Comparison of ENCODE assay signal across 8 mouse cellular contexts in genomic region chr10:128589464-128590192, GRCm38 (mm10). TPM values are rescaled to one million over a fixed set of nuclear protein-coding genes. Genes with fewer than 3 reads are reported as not detected.
DNase-seq lines count a peak whose midpoint lies in the region; ATAC-seq and TF ChIP-seq lines count a peak whose summit lies in the region.

TSS of gene Erbb3 (minus strand) at chr10:128589652.

- peaks cover 2% of the 10 kb centered on the region; the same call in 1 of the 2 replicates for H3K4me1 ChIP-seq in forebrain, embryonic 14.5 days (ENCODE audit: control insufficient read depth, insufficient read depth, low read length)
- H3K4me1 ChIP-seq in hindbrain, embryonic 15.5 days (replicated peaks): peaks cover 18% of the 10 kb centered on the region
- peaks cover 10% of the 10 kb centered on the region for H3K4me1 ChIP-seq in liver, adult 2 months (ENCODE audit: control insufficient read depth, insufficient read depth, low read length)
- peaks cover 4% of the 10 kb centered on the region; the same call in 1 of the 2 replicates for H3K4me1 ChIP-seq in midbrain, embryonic 16.5 days (ENCODE audit: control insufficient read depth, insufficient read depth, low read length)
- peaks cover 38% of the 10 kb centered on the region for H3K4me1 ChIP-seq in thymus, adult 2 months (replicated peaks; ENCODE audit: control insufficient read depth, insufficient read depth, low read length)

- H3K79me2 ChIP-seq in liver, adult 2 months (ENCODE audit: control insufficient read depth, insufficient read depth, low read length): peaks cover 14% of the 10 kb centered on the region; the same call in 1 of the 2 replicates

- H3K9me3 ChIP-seq in forebrain, embryonic 14.5 days (replicated peaks; ENCODE audit: control insufficient read depth, low read length): no peaks in the 10 kb centered on the region
- no peaks in the 10 kb centered on the region for H3K9me3 ChIP-seq in hindbrain, embryonic 15.5 days
- H3K9me3 ChIP-seq in midbrain, embryonic 16.5 days (replicated peaks; ENCODE audit: control insufficient read depth, low read length, poor library complexity, severe bottlenecking): no peaks in the 10 kb centered on the region

- 0 out of 2 replicates have a peak within 1 kb of the TSS, but pooled peaks have one; percentile 5 for H3K27ac ChIP-seq in forebrain, embryonic 14.5 days (ENCODE audit: low read depth, low read length)
- H3K27ac ChIP-seq in hindbrain, embryonic 15.5 days (replicated peaks): no peak within 1 kb of the TSS; the same call in 1 of the 2 replicates
- peak within 1 kb of the TSS; percentile 97 for H3K27ac ChIP-seq in liver, adult 2 months (replicated peaks; ENCODE audit: insufficient read depth, low read depth, low read length)
- H3K27ac ChIP-seq in midbrain, embryonic 16.5 days (ENCODE audit: low read length): no peak within 1 kb of the TSS
- H3K27ac ChIP-seq in thymus, adult 2 months (ENCODE audit: control insufficient read depth, insufficient read depth, low read length): no peak within 1 kb of the TSS

- DNase-seq in cerebellum, postnatal 10 days: peak; percentile 47 to 52
- DNase-seq in cerebellum, adult 9-11 months: no peak
- DNase-seq in adrenal gland, postnatal 25 days: peak; percentile 71
- DNase-seq in forebrain, embryonic 14.5 days (ENCODE audit: low spot score): peak; percentile 54
- DNase-seq in liver, adult 2 months (ENCODE audit: extremely low read depth, low read depth, low spot score): peak; percentile 74
- DNase-seq in thymus, adult 2 months: peak; percentile 39

- H3K4me3 ChIP-seq in forebrain, embryonic 14.5 days (ENCODE audit: low read depth, low read length): peak within 1 kb of the TSS; percentile 59
- peak within 1 kb of the TSS; percentile 71 for H3K4me3 ChIP-seq in hindbrain, embryonic 15.5 days
- H3K4me3 ChIP-seq in liver, adult 2 months (ENCODE audit: insufficient read depth, low read depth, low read length): peak within 1 kb of the TSS; percentile 90
- H3K4me3 ChIP-seq in midbrain, embryonic 16.5 days (ENCODE audit: low read depth, low read length): peak within 1 kb of the TSS; percentile 69
- peak within 1 kb of the TSS; percentile 63 for H3K4me3 ChIP-seq in thymus, adult 2 months (ENCODE audit: control insufficient read depth, insufficient read depth, low read length)

- H3K36me3 ChIP-seq in forebrain, embryonic 14.5 days (ENCODE audit: control insufficient read depth, insufficient read depth, low read length): no peaks in the 10 kb centered on the region
- H3K36me3 ChIP-seq in hindbrain, embryonic 15.5 days: no peaks in the 10 kb centered on the region
- peaks cover 11% of the 10 kb centered on the region for H3K36me3 ChIP-seq in liver, adult 2 months (ENCODE audit: control insufficient read depth, insufficient read depth, low read length)
- H3K36me3 ChIP-seq in midbrain, embryonic 16.5 days (ENCODE audit: control insufficient read depth, insufficient read depth, low read length): no peaks in the 10 kb centered on the region
- H3K36me3 ChIP-seq in thymus, adult 2 months (ENCODE audit: control insufficient read depth, insufficient read depth, low read length): no peaks in the 10 kb centered on the region

- under 1% methylated on average over 42 of the region's 43 CpGs for WGBS in forebrain, embryonic 14.5 days
- WGBS in hindbrain, embryonic 15.5 days: under 1% methylated on average over 43 of the region's 43 CpGs
- 1% methylated on average over 43 of the region's 43 CpGs for WGBS in liver, adult 2 months
- 0% methylated on average over 42 of the region's 43 CpGs for WGBS in midbrain, embryonic 16.5 days
- WGBS in thymus, adult 2 months: under 1% methylated on average over 43 of the region's 43 CpGs

- peak within 1 kb of the TSS; percentile 94 for H3K4me2 ChIP-seq in forebrain, embryonic 14.5 days (ENCODE audit: low read length)
- peak within 1 kb of the TSS; percentile 99 for H3K4me2 ChIP-seq in hindbrain, embryonic 15.5 days
- H3K4me2 ChIP-seq in midbrain, embryonic 16.5 days (ENCODE audit: low read length): peak within 1 kb of the TSS; percentile 98

- TF ChIP-seq POLR2A in liver, adult 2 months (IDR thresholded peaks at IDR 0.05; ENCODE audit: extremely low read depth, insufficient read depth, low read length): peak; percentile 79
- no peak for TF ChIP-seq POLR2A in thymus, adult 2 months (IDR thresholded peaks at IDR 0.05; ENCODE audit: control insufficient read depth, extremely low read depth, insufficient read depth, low read length, poor library complexity)

- peak; percentile 42 for ATAC-seq in forebrain, embryonic 14.5 days
- ATAC-seq in hindbrain, embryonic 15.5 days (ENCODE audit: low FRiP score, low read depth): peak; percentile 21; the same call in 1 of the 2 replicates
- ATAC-seq in midbrain, embryonic 16.5 days: peak; percentile 65

- H3K9ac ChIP-seq in forebrain, embryonic 14.5 days (ENCODE audit: low read length): peak within 1 kb of the TSS; percentile 56
- peak within 1 kb of the TSS; percentile 42 for H3K9ac ChIP-seq in hindbrain, embryonic 15.5 days
- peak within 1 kb of the TSS; percentile 87 for H3K9ac ChIP-seq in liver, adult 2 months (ENCODE audit: low read depth, low read length)
- peak within 1 kb of the TSS; percentile 66 for H3K9ac ChIP-seq in midbrain, embryonic 16.5 days (ENCODE audit: low read depth, low read length)

- peaks cover 21% of the 10 kb centered on the region for H3K27me3 ChIP-seq in forebrain, embryonic 14.5 days (replicated peaks; ENCODE audit: control insufficient read depth, insufficient read depth, low read length)
- peaks cover 39% of the 10 kb centered on the region for H3K27me3 ChIP-seq in hindbrain, embryonic 15.5 days
- no peaks in the 10 kb centered on the region for H3K27me3 ChIP-seq in liver, adult 2 months (ENCODE audit: control insufficient read depth, insufficient read depth, low read length)
- peaks cover 43% of the 10 kb centered on the region for H3K27me3 ChIP-seq in midbrain, embryonic 16.5 days (ENCODE audit: control insufficient read depth, insufficient read depth, low read depth, low read length)
- H3K27me3 ChIP-seq in thymus, adult 2 months (ENCODE audit: control insufficient read depth, insufficient read depth, low read length): peaks cover 2% of the 10 kb centered on the region; the same call in 1 of the 2 replicates

- no peak for TF ChIP-seq CTCF in liver, adult 2 months (IDR thresholded peaks at IDR 0.05; ENCODE audit: low read depth, low read length)
- no peak for TF ChIP-seq CTCF in thymus, adult 2 months (IDR thresholded peaks at IDR 0.05; ENCODE audit: borderline replicate concordance, control insufficient read depth, extremely low read depth, insufficient read depth, low read length, poor library complexity)

RNA-seq across cellular contexts. Expression of gene Erbb3, which starts in this region (rescaled TPM):
- 2.8 and 3.8 TPM in 2 replicates for total RNA-seq in adrenal gland, postnatal 25 days (2021)
- 0.17 and 0.40 TPM in 2 replicates for polyA plus RNA-seq in forebrain, embryonic 14.5 days (2014; fragmentation: Nextera tagmentation; extraction: Ambion mirVana)
- polyA plus RNA-seq in hindbrain, embryonic 15.5 days (2015; fragmentation: Nextera tagmentation; extraction: Ambion mirVana): 1.2 and 2.1 TPM in 2 replicates
- 92.9 and 115 TPM in 2 replicates for total RNA-seq in liver, adult 2 months (2014; rRNA removed)
- 37.4 and 37.9 TPM in 2 replicates for polyA plus RNA-seq in liver, adult 2 months (2012; rRNA removed)
- polyA plus RNA-seq in midbrain, embryonic 16.5 days (2015; fragmentation: Nextera tagmentation; extraction: Ambion mirVana): 0.41 and 0.47 TPM in 2 replicates
- polyA plus RNA-seq in thymus, adult 2 months (2012; rRNA removed): 2.8 and 3.3 TPM in 2 replicates

Comparison
In these comparisons a context has a peak if more than half of its experiments do, and no peak if none do; other contexts are left out.
1. RNA of gene Erbb3 (total RNA-seq): 92.9 to 115 TPM in liver, adult 2 months; 2.8 to 3.8 TPM in adrenal gland, postnatal 25 days; every median in the first group is over 10 times any median in the second.
2. Peak in DNase-seq, ATAC-seq, H3K4me3 ChIP-seq, H3K27ac ChIP-seq, H3K9ac ChIP-seq and H3K4me2 ChIP-seq in forebrain, embryonic 14.5 days; RNA of the gene not detected or under 1 TPM.
3. Peak in ATAC-seq, H3K4me3 ChIP-seq, H3K9ac ChIP-seq and H3K4me2 ChIP-seq in midbrain, embryonic 16.5 days; RNA of the gene not detected or under 1 TPM.
4. Peak in every context shown above with its lines, with median percentiles within 50 percentile points of each other: ATAC-seq, H3K4me2 ChIP-seq, H3K4me3 ChIP-seq and H3K9ac ChIP-seq.